Mouse (Mus musculus): ENCODE results near the gene Rab25. TPM values are rescaled to one million over a fixed set of nuclear protein-coding genes. Genes with fewer than 3 reads are reported as not detected.
A peak's percentile ranks its signal among the peaks of the same experiment; 100 is the strongest.

Gene Rab25
- total and polyA plus RNA-seq, 3 experiments: 0.96 to 1.9 TPM; not detected in 1

- TF ChIP-seq MAZ (IDR thresholded peaks at IDR 0.05; ENCODE audit: low read depth, low read length) (peak; percentile 68; the same call in 1 of the 2 replicates), ZC3H11A (IDR thresholded peaks at IDR 0.05; ENCODE audit: low read depth, low read length) (peak; percentile 90), JUND (IDR thresholded peaks at IDR 0.05; ENCODE audit: low read depth, low read length) (peak; percentile 98), POLR2AphosphoS2 (IDR thresholded peaks at IDR 0.05; ENCODE audit: low read length) (no peak), RAD21 (IDR thresholded peaks at IDR 0.05; ENCODE audit: low read depth, low read length) (peak; percentile 93), MYC (IDR thresholded peaks at IDR 0.05; ENCODE audit: low read depth, low read length) (peak; percentile 77; the same call in 1 of the 2 replicates)
Observed at GRCm38 (mm10) chr3:88526157-88527131, 21.7 kb downstream of the Rab25 start (continued).

- Histone ChIP-seq H3K9me3 (replicated peaks; ENCODE audit: insufficient read depth, low read length) (no peaks in the 10 kb centered on the region), H3K27me3 (ENCODE audit: control insufficient read depth in 1 of 2, insufficient read depth in 2 of 2, low read length in 2 of 2) (no peaks in the 10 kb centered on the region), H3K79me2 (ENCODE audit: control insufficient read depth, insufficient read depth, low read length, poor library complexity) (no peaks in the 10 kb centered on the region), H3K4me1 (ENCODE audit: control insufficient read depth in 1 of 2, insufficient read depth in 2 of 2, low read length in 2 of 2) (peaks cover 0 to 10% of the 10 kb centered on the region in 2 experiments; a peak in 2 of 4 replicates), H3K36me3 (ENCODE audit: control insufficient read depth in 1 of 2, insufficient read depth in 2 of 2, low read length in 2 of 2) (no peaks in the 10 kb centered on the region), H3K9ac (ENCODE audit: control insufficient read depth, low read depth, low read length, poor library complexity, severe bottlenecking) (no peak overlapping the region), H3K4me3 (ENCODE audit: control insufficient read depth in 1 of 2, insufficient read depth in 1 of 2, low read depth in 2 of 2, low read length in 2 of 2) (no peak overlapping the region), H3K27ac (ENCODE audit: control insufficient read depth, low read depth, low read length) (no peak overlapping the region)
- TF ChIP-seq MXI1 (IDR thresholded peaks at IDR 0.05; ENCODE audit: low read depth, low read length): no peak
- TF ChIP-seq UBTF (IDR thresholded peaks at IDR 0.05; ENCODE audit: borderline replicate concordance, insufficient read depth, low read depth, low read length): no peak
- no peak for TF ChIP-seq CHD1 (IDR thresholded peaks at IDR 0.05; ENCODE audit: low read depth, low read length)
- peak in 1 of 3 experiments; percentile 9; a peak in 1 of 6 replicates for TF ChIP-seq CTCF (IDR thresholded peaks at IDR 0.05 in 2 of 3, conservative IDR thresholded peaks at IDR 0.05 in 1 of 3; ENCODE audit: control insufficient read depth in 1 of 3, insufficient read depth in 1 of 3, low read depth in 2 of 3, low read length in 3 of 3, poor library complexity in 1 of 3, severe bottlenecking in 1 of 3)
- no peak for DNase-seq (ENCODE audit: low read depth, low spot score)
Observed at GRCm38 (mm10) chr3:88525021-88525420, 23.1 kb downstream of the Rab25 start.

GRCm38 (mm10) chr3:88523027-88523426 lies 25.1 kb downstream of the Rab25 start:
- Histone ChIP-seq H3K4me1 (ENCODE audit: control insufficient read depth in 1 of 2, insufficient read depth in 2 of 2, low read length in 2 of 2) (peaks cover 0 to 3% of the 10 kb centered on the region in 2 experiments; a peak in 1 of 4 replicates), H3K36me3 (ENCODE audit: control insufficient read depth in 1 of 2, insufficient read depth in 2 of 2, low read length in 2 of 2) (no peaks in the 10 kb centered on the region), H3K9me3 (replicated peaks; ENCODE audit: insufficient read depth, low read length) (no peaks in the 10 kb centered on the region), H3K9ac (ENCODE audit: control insufficient read depth, low read depth, low read length, poor library complexity, severe bottlenecking) (no peak overlapping the region), H3K4me3 (ENCODE audit: control insufficient read depth in 1 of 2, insufficient read depth in 1 of 2, low read depth in 2 of 2, low read length in 2 of 2) (no peak overlapping the region), H3K27ac (ENCODE audit: control insufficient read depth, low read depth, low read length) (no peak overlapping the region), H3K79me2 (ENCODE audit: control insufficient read depth, insufficient read depth, low read length, poor library complexity) (no peaks in the 10 kb centered on the region), H3K27me3 (ENCODE audit: control insufficient read depth in 1 of 2, insufficient read depth in 2 of 2, low read length in 2 of 2) (no peaks in the 10 kb centered on the region)
- TF ChIP-seq E2F4 (IDR thresholded peaks at IDR 0.05; ENCODE audit: borderline replicate concordance, low read depth, low read length): no peak
- 0 out of 6 replicates have a peak, but pooled peaks of 1 of the 3 experiments have one; percentile 2 for TF ChIP-seq CTCF (IDR thresholded peaks at IDR 0.05 in 2 of 3, conservative IDR thresholded peaks at IDR 0.05 in 1 of 3; ENCODE audit: control insufficient read depth in 1 of 3, insufficient read depth in 1 of 3, low read depth in 2 of 3, low read length in 3 of 3, poor library complexity in 1 of 3, severe bottlenecking in 1 of 3)
- no peak for DNase-seq (ENCODE audit: low read depth, low spot score)
